Mouse (Mus musculus) layer of hippocampus, adult 9-10 months (tissue): ENCODE results near the gene Eci1.

Experiments
- DNase-seq: peaks from one replicate; pipeline ENCODE4 v3.0.0; 2022; ENCODE audit warnings: low spot score

Eci1 gene

GRCm38 (mm10) chr17:24473612-24474275 is 47.3 kb downstream of the Eci1 start, which contains the start of gene Bricd5:
TSS of gene Bricd5 (plus strand) at chr17:24473884.
- no peak for DNase-seq

DNA sequence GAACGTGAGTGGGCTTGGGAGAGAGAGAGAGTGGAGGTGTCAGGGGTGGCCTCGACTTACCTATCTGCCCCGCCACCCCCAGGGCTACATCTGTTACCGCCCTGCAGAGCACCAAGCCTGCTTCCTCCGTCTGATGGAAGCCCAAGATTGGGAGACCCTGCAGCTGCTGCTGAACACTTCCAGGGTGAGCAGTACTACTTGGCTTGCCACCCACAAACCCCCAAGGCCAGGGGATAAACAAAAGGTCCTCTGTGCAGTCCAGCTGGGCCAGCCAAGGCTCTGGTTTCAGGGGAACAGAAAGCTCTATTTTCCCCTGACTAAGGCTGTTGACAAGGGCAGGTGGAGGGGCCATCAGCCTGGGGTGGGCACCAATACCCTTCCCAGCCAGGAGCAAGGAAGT is 48.1 kb downstream of the Eci1 start:
- DNase-seq, result no peak

GRCm38 (mm10) chr17:24475586-24475985 is 49.1 kb downstream of the Eci1 start:
- DNase-seq, result no peak

DNA sequence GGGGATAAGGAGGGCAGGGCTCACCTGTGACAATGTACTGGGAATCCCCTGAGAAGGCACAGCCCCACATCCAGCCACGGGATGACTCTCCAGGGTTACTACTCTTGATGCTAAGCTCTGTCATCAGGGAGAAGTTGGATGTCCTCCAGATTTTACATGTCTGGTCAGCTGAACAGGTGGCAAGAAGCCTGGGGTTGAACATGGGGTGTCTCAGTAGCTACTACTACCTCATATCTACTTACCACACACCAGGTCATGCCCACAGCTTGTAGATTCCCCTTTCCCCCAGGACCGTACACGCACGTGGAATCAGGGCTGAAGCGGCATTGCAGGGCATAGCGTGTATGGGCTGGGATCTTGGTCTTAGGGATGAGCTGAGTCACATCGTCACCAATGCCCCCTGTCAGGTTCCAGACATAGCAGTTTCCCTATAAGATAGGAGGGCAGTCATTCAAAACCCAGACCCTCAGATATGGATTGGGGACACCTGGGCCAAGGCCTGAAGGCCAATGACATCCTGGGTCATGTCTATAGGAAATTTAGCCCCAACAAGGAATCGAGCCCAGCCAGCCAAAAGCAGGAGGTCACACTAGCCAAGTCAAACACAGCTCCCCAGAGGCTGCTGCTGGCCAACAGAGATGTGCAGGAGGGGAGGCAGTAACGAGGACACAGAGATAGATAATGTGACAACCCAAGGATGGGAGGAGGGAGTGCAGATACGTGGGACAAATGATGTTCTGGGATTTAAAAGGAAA is 49.8 kb downstream of the Eci1 start:
- no peak for DNase-seq

GRCm38 (mm10) chr17:24477053-24477984 is 50.9 kb downstream of the Eci1 start:
- DNase-seq, result no peak

- DNase-seq, result no peak
Measured at GRCm38 (mm10) chr17:24477985-24478600, 51.7 kb downstream of the Eci1 start.

- DNase-seq, result peak; percentile 97
Measured at GRCm38 (mm10) chr17:24478663-24479380, 52.4 kb downstream of the Eci1 start, which contains the start of gene Mlst8. TSS of gene Mlst8 (minus strand) at chr17:24479078.

GRCm38 (mm10) chr17:24479431-24479830 is 53.0 kb downstream of the Eci1 start:
- DNase-seq, result no peak

DNA sequence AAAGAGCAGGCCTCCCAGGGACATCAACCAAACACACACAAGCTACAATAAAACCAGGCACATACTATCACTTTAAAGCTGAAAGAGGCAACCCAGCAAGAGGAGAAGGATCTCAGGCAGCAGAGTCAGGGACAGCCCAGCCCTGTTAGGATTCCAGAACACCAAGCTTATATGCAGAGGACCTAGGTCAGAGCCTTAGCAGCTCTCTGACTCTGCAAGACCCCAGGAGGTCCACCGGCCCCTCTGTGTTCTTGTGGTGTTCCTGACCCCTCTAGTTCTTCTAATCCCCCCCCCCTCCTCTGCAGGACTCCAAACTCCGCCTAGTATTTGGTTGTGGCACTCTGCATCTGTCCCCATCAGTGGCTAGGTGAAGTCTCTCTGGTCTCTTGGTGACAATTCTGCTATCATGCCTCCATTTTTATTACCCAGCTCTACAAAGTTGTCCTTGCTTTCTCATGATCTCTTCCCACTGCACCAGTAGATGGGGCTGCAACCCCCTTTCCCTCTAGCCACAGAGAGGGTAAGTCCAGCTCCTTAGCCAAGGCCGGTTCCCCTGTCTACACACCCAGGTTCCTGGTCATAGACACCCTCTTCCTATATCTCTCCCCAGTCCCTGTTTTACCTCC is 53.9 kb downstream of the Eci1 start:
- DNase-seq, result no peak

DNA sequence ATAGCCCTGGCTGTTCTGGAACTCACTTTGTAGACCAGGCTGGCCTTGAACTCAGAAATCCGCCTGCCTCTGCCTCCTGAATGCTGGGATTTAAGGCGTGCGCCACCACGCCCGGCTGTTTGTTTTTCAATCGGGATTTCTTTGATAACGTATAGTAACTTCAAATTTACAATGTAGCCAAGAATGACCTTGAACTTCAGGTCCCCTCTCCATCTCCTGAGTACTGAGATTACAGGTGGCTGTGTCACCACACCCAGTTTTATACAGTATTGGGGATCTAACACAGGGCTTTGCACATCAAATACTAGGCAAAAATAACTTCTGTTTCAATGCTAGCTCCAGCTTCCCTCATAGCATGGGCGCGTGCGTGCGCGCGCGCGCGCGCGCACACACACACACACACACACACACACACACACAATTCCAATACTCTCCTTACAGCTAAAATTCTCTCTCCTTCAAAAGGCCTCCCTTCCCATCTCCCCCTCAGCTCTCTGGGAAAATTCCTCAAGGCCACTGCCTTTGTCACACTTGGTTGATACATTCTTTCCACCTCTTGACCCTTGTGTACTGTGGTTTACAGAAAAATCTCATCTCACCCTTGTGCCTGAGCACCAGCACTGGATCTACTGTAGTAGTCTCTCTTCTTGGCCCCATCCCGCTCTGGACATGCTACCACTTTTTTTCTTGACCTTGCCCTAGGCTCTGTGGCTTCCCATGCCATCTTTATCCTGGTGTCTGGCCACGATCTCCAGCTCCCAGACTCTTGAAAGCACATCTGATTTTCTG is 54.8 kb downstream of the Eci1 start:
- no peak for DNase-seq

- DNase-seq, result no peak
Measured at GRCm38 (mm10) chr17:24483495-24483894, 57.1 kb downstream of the Eci1 start.

DNA sequence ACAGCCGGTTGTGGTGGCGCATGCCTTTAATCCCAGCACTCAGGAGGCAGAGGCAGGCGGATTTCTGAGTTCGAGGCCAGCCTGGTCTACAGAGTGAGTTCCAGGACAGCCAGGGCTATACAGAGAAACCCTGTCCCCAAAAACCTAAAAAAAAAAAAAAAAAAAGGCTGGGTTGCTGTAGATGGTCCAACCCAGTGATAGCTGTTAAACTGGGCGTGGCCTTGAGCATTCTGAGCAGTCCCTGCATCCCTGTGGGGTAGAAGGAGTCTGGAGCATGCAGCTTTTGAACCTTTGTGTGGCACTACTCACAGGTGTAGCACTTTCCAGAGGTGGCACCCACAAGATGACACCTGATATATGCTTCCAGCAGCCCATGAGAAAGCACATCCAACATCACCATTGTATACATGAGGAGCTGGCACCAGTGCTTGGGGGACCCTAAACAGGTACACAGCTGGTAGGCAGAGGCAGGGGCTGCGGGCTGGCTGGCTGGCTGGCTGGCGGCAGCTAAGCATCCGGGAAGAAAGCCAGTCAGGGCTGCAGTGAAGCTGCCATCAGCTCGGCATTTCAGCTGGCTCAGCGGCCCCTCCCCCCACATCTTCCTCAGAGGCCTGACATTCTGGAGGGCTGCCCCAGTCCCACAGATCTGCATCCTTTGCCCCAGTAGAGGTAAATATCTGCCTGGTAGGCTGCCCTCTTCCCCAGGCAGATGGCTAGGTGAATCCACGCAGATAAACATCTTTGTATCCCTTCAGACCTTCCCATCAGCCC is 58.8 kb downstream of the Eci1 start:
- DNase-seq, result no peak

DNA sequence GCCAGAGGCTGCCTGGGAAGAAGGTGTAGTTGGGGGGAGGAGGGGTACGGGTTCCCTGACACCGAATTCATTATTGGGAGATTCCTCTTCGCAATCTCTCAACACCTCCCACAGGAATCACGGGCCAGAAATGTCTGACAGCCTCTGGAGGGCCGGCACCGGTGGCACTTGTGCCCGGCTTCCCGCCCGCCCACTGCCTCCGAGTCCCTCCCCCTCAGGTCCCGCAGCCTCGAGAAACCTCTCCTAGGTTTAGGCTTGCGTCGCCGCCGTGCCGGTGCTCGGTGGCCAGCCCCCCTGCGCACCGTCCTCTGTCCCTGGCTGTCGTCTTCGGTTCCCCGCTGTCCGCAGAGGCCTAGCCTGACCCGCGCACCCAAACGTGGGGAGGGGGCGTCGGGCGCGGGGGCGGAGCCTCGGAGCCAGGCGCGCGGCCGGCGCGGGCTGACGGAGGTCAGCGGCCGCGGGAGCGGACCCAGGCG is 61.8 kb downstream of the Eci1 start, which contains the start of gene Caskin1:
Gene Caskin1 (plus strand): TSS at position 416 of the 476 bp plus-strand sequence.
- no peak for DNase-seq

DNA sequence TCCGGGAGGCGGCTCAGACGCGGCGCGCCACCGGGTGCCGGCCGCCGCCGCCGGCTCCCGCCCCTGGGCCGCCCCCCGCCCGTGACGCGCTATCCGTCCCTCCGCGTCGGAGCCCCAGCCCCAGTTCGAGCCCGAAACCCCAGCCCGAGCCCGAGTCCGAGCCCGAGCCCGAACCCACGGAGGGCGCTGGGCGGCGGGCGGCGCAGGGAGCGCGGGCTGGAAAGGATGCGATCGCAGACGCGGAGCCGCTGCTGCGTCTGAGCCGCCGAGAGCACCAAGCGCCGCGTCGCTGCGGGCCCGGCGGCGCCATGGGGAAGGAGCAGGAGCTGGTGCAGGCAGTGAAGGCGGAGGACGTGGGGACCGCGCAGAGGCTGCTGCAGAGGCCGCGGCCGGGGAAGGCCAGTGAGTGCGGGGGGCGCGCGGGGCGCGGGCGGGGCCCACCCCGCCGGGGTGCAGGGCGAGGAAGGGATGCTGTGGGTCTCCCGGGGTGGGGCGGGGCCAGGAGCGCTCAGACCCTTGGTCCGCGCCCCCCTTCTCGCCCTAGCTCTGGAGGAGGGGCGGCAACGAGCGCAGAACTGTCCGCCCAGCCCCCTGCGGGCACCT is 62.3 kb downstream of the Eci1 start:
- no peak for DNase-seq
